Comparison of ENCODE assay signal across 9 mouse cellular contexts in the genomic region with DNA sequence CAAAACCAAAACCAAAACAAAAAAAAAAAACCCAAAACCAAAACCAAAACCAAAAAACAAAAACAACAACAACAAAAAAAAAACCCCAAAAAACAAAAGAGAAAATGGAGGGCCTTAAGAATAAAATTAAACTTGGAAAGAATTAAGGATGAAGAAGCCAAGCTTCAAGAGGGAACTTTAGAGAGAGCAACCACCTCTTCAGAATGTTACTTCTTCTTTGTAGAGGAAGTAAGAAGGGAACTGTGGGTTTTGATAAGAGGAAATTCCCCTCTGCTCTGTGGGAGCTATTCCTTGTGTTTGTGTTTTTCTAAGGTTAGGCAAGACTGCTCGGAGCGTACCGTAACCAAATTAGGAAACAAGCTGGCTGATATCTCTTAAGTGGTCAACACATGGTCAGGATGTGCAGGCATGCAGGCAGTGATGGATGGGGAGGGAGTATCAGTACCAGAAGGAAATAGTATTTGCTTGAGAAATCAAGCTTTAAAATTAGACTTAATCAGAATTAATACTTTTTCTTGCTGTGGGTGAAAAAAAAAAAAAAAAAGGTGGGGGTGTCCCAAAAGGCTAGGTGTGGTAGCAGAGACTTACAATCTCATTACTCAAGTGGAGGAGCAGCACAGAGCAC. TPM values are rescaled to one million over a fixed set of nuclear protein-coding genes. Genes with fewer than 3 reads are reported as not detected.
DNase-seq lines count a peak whose midpoint lies in the region; ATAC-seq lines count a peak whose summit lies in the region.
"Had no signal": no experiment of that assay in that cellular context is flagged by ENCODE, and none has a peak within 500 bp of the region (broad histone marks: within the 10 kb centered on the region; RNA-seq: fewer than 3 reads in every experiment).

No protein-coding gene starts in this region.

- intact Hi-C loops in heart, postnatal 14 days (cut with DNase I): no loop called here

- peaks cover 66% of the 10 kb centered on the region for H3K4me1 ChIP-seq in embryonic facial prominence, embryonic 15.5 days

- no peaks in the 10 kb centered on the region for H3K27me3 ChIP-seq in embryonic facial prominence, embryonic 15.5 days

- peak overlapping the region; percentile 49 for H3K27ac ChIP-seq in embryonic facial prominence, embryonic 15.5 days (replicated peaks)

- 0 out of 2 replicates have a peak, but pooled peaks cover 6% of the 10 kb centered on the region for H3K36me3 ChIP-seq in embryonic facial prominence, embryonic 15.5 days

- no peak for ATAC-seq in embryonic facial prominence, embryonic 15.5 days (ENCODE audit: insufficient number of reproducible peaks, low FRiP score, low TSS enrichment, low read depth)
- ATAC-seq in monocyte, adult 5-6 weeks (replicated peaks; ENCODE audit: insufficient number of reproducible peaks, low FRiP score, low TSS enrichment, poor library complexity, severe bottlenecking): peak; percentile 93
- ATAC-seq in erythroblast, adult 5-6 weeks (replicated peaks; ENCODE audit: low FRiP score, poor library complexity, severe bottlenecking): no peak

- H3K4me3 ChIP-seq in embryonic facial prominence, embryonic 15.5 days (replicated peaks): no peak overlapping the region

- peak; percentile 76 for DNase-seq in heart, adult 8-10 months (ENCODE audit: low spot score)
- DNase-seq in heart, postnatal 14 days: no peak
- peak; percentile 43 for DNase-seq in kidney, postnatal 10 days
- no peak for DNase-seq in cerebellum, adult 8-10 months
- DNase-seq in layer of hippocampus, adult 18-20 months (ENCODE audit: low spot score in 2 of 2): no peak
- DNase-seq: left cerebral cortex, postnatal 4 days had no signal

- no peak overlapping the region for H3K9ac ChIP-seq in embryonic facial prominence, embryonic 15.5 days

- WGBS in embryonic facial prominence, embryonic 15.5 days: 73% methylated on average over 3 of the region's 3 CpGs

- no peaks in the 10 kb centered on the region for H3K9me3 ChIP-seq in embryonic facial prominence, embryonic 15.5 days (replicated peaks)

- H3K4me2 ChIP-seq in embryonic facial prominence, embryonic 15.5 days (replicated peaks): no peak overlapping the region

RNA-seq across cellular contexts. Expression of a gene that starts 57.2 kb away (rescaled TPM):
- 10 to 100 TPM; 22.2 to 24.3 (median 24.0) TPM for total RNA-seq in heart, adult 8-10 months (2022)
- 10 to 100 TPM; 25.7 to 29.4 TPM for total RNA-seq in heart, postnatal 14 days (2021)
- 41.2 and 42.7 TPM in 2 replicates for polyA plus RNA-seq in embryonic facial prominence, embryonic 15.5 days (2015; fragmentation: Nextera tagmentation; extraction: Ambion mirVana)
- total RNA-seq in monocyte, adult 5-6 weeks (2017): 100 to 120 TPM (median 101 TPM) in 3 replicates
- total RNA-seq in erythroblast, adult 5-6 weeks (2015; ENCODE audit: low replicate concordance): 10.4 and 19.9 TPM in 2 replicates
- 31.5 and 53.4 TPM in 2 replicates for total RNA-seq in erythroblast, adult 5-6 weeks (2017; ENCODE audit: low replicate concordance)
- total RNA-seq in layer of hippocampus, adult 18-20 months (2021): 10 to 100 TPM; 48.2 to 49.3 TPM

Comparison
In these comparisons a context has a peak if more than half of its experiments do, and no peak if none do; other contexts are left out.
1. DNase-seq: peak in heart, adult 8-10 months (single experiment) and kidney, postnatal 10 days (single experiment); none in heart, postnatal 14 days (0 of 2), cerebellum, adult 8-10 months (single experiment) and layer of hippocampus, adult 18-20 months (0 of 2).